Mouse (Mus musculus) stomach, embryonic 14.5 days (tissue): Measurements from ENCODE around the gene Slc45a1. TPM values are rescaled to one million over a fixed set of nuclear protein-coding genes. Genes with fewer than 3 reads are reported as not detected.
A peak's percentile ranks its signal among the peaks of the same experiment; 100 is the strongest.

ENCODE experiments used
- ATAC-seq: fragments of 200-750 bp; cut with Nextera tagmentation; 2 replicates; pipeline ENCODE4 v1.8.0; 2017; ENCODE audit warnings: low read depth, moderate TSS enrichment; ENCODE audit not compliant: insufficient number of reproducible peaks, insufficient read depth, low FRiP score
- H3K27ac ChIP-seq: fragments of 300-500 bp; sonication (generic); 2 replicates; pipeline ENCODE4 v1.5.1; 2014; ENCODE audit warnings: mild to moderate bottlenecking, low read length, moderate library complexity, mixed read lengths
- H3K27me3 ChIP-seq: fragments of 300-500 bp; sonication (generic); 2 replicates; pipeline ENCODE4 v1.6.1; 2014; ENCODE audit warnings: low read length, control low read depth, mixed read lengths; ENCODE audit not compliant: control insufficient read depth, insufficient read depth
- H3K36me3 ChIP-seq: fragments of 300-500 bp; sonication (generic); 2 replicates; pipeline ENCODE4 v1.6.1; 2014; ENCODE audit warnings: mild to moderate bottlenecking, control low read depth, low read length, moderate library complexity, mixed read lengths; ENCODE audit not compliant: control insufficient read depth, insufficient read depth
- H3K4me1 ChIP-seq: fragments of 300-500 bp; sonication (generic); 2 replicates; pipeline ENCODE4 v1.6.1; 2014; ENCODE audit warnings: low read length, control low read depth, mixed read lengths; ENCODE audit not compliant: control insufficient read depth, insufficient read depth
- H3K4me2 ChIP-seq: fragments of 300-500 bp; sonication (generic); replicated peaks from 2 replicates; pipeline ENCODE4 v1.6.1; 2014; ENCODE audit warnings: low read depth, low read length, control low read depth
- H3K4me3 ChIP-seq: fragments of 300-500 bp; sonication (generic); 2 replicates; pipeline ENCODE4 v1.5.1; 2014; ENCODE audit warnings: low read depth, low read length, control low read depth
- H3K9ac ChIP-seq: fragments of 300-500 bp; sonication (generic); replicated peaks from 2 replicates; pipeline ENCODE4 v1.6.1; 2014; ENCODE audit warnings: low read depth, mild to moderate bottlenecking, control low read depth, low read length, moderate library complexity, mixed read lengths
- H3K9me3 ChIP-seq: fragments of 300-500 bp; sonication (generic); 2 replicates; pipeline ENCODE4 v1.6.1; 2016; ENCODE audit warnings: low read depth, low read length, control low read depth; ENCODE audit not compliant: control insufficient read depth
- WGBS: fragments of 180-500 bp; shearing (Covaris S2); extraction: QIAGEN DNeasy Blood & Tissue Kit; methylation state at CpG from one replicate; pipeline ENCODE4 v1.1.7; 2014; 5-methylcytosine and 5-hydroxymethylcytosine counted together
- polyA plus RNA-seq: library from polyadenylated mRNA; unstranded; fragments of >200 nt; fragmentation: Nextera tagmentation; extraction: Ambion mirVana; gene quantifications from 2 replicates; pipeline ENCODE4 v1.2.1, GENCODE M21; 2014

Slc45a1 gene
- polyA plus RNA-seq, 1 experiment from 2014 or later, result 1.6 TPM

GRCm38 (mm10) chr4:150685778-150686493, 34.0 kb upstream of the Slc45a1 start:
- H3K9ac ChIP-seq, result no peak overlapping the region
- WGBS, result 64% methylated on average over 8 of the region's 8 CpGs
- H3K36me3 ChIP-seq, result no peaks in the 10 kb centered on the region
- H3K27ac ChIP-seq, result peak overlapping the region; percentile 52; the same call in 1 of the 2 replicates
- H3K4me3 ChIP-seq, result no peak overlapping the region
- peak; percentile 48; the same call in 1 of the 2 replicates for ATAC-seq
- peaks cover 2% of the 10 kb centered on the region; the same call in 1 of the 2 replicates for H3K9me3 ChIP-seq
- H3K27me3 ChIP-seq, result no peaks in the 10 kb centered on the region
- H3K4me2 ChIP-seq, result no peak overlapping the region
- 0 out of 2 replicates have a peak, but pooled peaks cover 6% of the 10 kb centered on the region for H3K4me1 ChIP-seq

- Histone ChIP-seq H3K9ac (no peak overlapping the region), H3K4me3 (no peak overlapping the region), H3K27me3 (no peaks in the 10 kb centered on the region), H3K27ac (peak overlapping the region; percentile 52; the same call in 1 of the 2 replicates), H3K4me1 (0 out of 2 replicates have a peak, but pooled peaks cover 6% of the 10 kb centered on the region), H3K36me3 (no peaks in the 10 kb centered on the region), H3K4me2 (0 out of 2 replicates have a peak overlapping the region, but pooled peaks have one; percentile 17), H3K9me3 (peaks cover 4% of the 10 kb centered on the region; the same call in 1 of the 2 replicates)
- peak; percentile 73 for ATAC-seq
- WGBS, result 26% methylated on average over 15 of the region's 15 CpGs
These were observed 33.2 kb upstream of the Slc45a1 start for GRCm38 (mm10) chr4:150685043-150685777.

- no peak overlapping the region for H3K27ac ChIP-seq
- 46% methylated on average over 5 of the region's 5 CpGs for WGBS
These were observed 28.4 kb upstream of the Slc45a1 start for GRCm38 (mm10) chr4:150680373-150680772.

GRCm38 (mm10) chr4:150678789-150679188, 26.8 kb upstream of the Slc45a1 start:
- H3K27me3 ChIP-seq, result no peaks in the 10 kb centered on the region
- WGBS, result 93% methylated on average over 20 of the region's 20 CpGs
- no peaks in the 10 kb centered on the region for H3K36me3 ChIP-seq
- H3K4me1 ChIP-seq, result no peaks in the 10 kb centered on the region
- H3K9me3 ChIP-seq, result peaks cover 4% of the 10 kb centered on the region; the same call in 1 of the 2 replicates
- H3K4me3 ChIP-seq, result no peak overlapping the region
- H3K9ac ChIP-seq, result no peak overlapping the region
- ATAC-seq, result no peak
- H3K27ac ChIP-seq, result no peak overlapping the region
- H3K4me2 ChIP-seq, result no peak overlapping the region

More at GRCm38 (mm10) chr4:150680373-150680772, 28.4 kb upstream of the Slc45a1 start:
- H3K9me3 ChIP-seq, result peaks cover 4% of the 10 kb centered on the region; the same call in 1 of the 2 replicates
- no peak overlapping the region for H3K4me3 ChIP-seq
- 0 out of 2 replicates have a peak, but pooled peaks cover 5% of the 10 kb centered on the region for H3K4me1 ChIP-seq
- H3K9ac ChIP-seq, result no peak overlapping the region
- H3K27me3 ChIP-seq, result no peaks in the 10 kb centered on the region
- no peaks in the 10 kb centered on the region for H3K36me3 ChIP-seq
- H3K4me2 ChIP-seq, result no peak overlapping the region
- no peak for ATAC-seq

- peaks cover 4% of the 10 kb centered on the region; the same call in 1 of the 2 replicates for H3K9me3 ChIP-seq
- H3K27me3 ChIP-seq, result no peaks in the 10 kb centered on the region
- no peak overlapping the region for H3K4me3 ChIP-seq
- WGBS, result 46% methylated on average over 3 of the region's 4 CpGs
- H3K36me3 ChIP-seq, result no peaks in the 10 kb centered on the region
- no peaks in the 10 kb centered on the region for H3K4me1 ChIP-seq
- H3K4me2 ChIP-seq, result no peak overlapping the region
- ATAC-seq, result peak; percentile 10; the same call in 1 of the 2 replicates
- no peak overlapping the region for H3K27ac ChIP-seq
- no peak overlapping the region for H3K9ac ChIP-seq
These were observed 25.9 kb upstream of the Slc45a1 start for GRCm38 (mm10) chr4:150677846-150678224.

- Histone ChIP-seq H3K4me3 (no peak overlapping the region), H3K9ac (no peak overlapping the region), H3K27ac (no peak overlapping the region), H3K4me2 (no peak overlapping the region), H3K9me3 (peaks cover 4% of the 10 kb centered on the region; the same call in 1 of the 2 replicates), H3K27me3 (no peaks in the 10 kb centered on the region), H3K36me3 (no peaks in the 10 kb centered on the region), H3K4me1 (no peaks in the 10 kb centered on the region)
- no peak for ATAC-seq
- WGBS, result 30% methylated on average over 10 of the region's 10 CpGs
These were observed 25.3 kb upstream of the Slc45a1 start for GRCm38 (mm10) chr4:150677126-150677845.

- ATAC-seq, result no peak
- H3K4me1 ChIP-seq, result no peaks in the 10 kb centered on the region
- H3K4me2 ChIP-seq, result no peak overlapping the region
- no peak overlapping the region for H3K27ac ChIP-seq
- no peak overlapping the region for H3K4me3 ChIP-seq
- H3K9ac ChIP-seq, result no peak overlapping the region
- 62% methylated on average over 13 of the region's 13 CpGs for WGBS
- H3K9me3 ChIP-seq, result peaks cover 3% of the 10 kb centered on the region; the same call in 1 of the 2 replicates
- H3K36me3 ChIP-seq, result no peaks in the 10 kb centered on the region
- no peaks in the 10 kb centered on the region for H3K27me3 ChIP-seq
These were observed 24.1 kb upstream of the Slc45a1 start for GRCm38 (mm10) chr4:150676029-150676428.

- no peak for ATAC-seq
- H3K36me3 ChIP-seq, result no peaks in the 10 kb centered on the region
- 96% methylated on average over 10 of the region's 10 CpGs for WGBS
- no peaks in the 10 kb centered on the region for H3K4me1 ChIP-seq
- no peaks in the 10 kb centered on the region for H3K27me3 ChIP-seq
- H3K4me2 ChIP-seq, result no peak overlapping the region
- H3K4me3 ChIP-seq, result no peak overlapping the region
- H3K9me3 ChIP-seq, result no peaks in the 10 kb centered on the region
- H3K27ac ChIP-seq, result no peak overlapping the region
- no peak overlapping the region for H3K9ac ChIP-seq
These were observed 23.3 kb upstream of the Slc45a1 start for GRCm38 (mm10) chr4:150675274-150675673.
